Mouse (Mus musculus): ENCODE results near the gene Igsf9. TPM values are rescaled to one million over a fixed set of nuclear protein-coding genes. Genes with fewer than 3 reads are reported as not detected.

Igsf9 gene
- polyA plus RNA-seq, 1 experiment from 2014 or later, result 13.8 TPM

DNA sequence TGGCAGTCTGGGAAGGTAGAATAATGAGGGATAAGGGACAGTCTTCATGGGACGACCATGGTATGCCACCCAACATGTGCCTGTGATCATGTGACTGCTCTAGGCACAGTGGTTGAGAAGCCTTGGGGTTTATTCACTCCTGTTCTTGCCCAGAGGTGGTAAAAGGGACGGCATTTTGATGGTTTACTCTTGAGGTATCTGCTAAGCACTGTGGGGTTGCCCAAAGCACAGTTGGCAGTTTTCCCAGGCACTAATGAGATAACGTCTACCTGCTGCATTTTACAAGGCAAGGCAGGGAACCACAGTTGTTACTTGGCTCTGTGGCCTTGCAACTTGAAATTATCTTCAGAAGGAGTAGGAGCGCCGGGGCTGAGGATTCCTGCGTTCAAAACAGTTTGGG is 58.2 kb downstream of the Igsf9 start:
- H3K9me3 ChIP-seq (ENCODE audit: control insufficient read depth, low read length), result no peaks in the 10 kb centered on the region
- no peak overlapping the region for H3K4me2 ChIP-seq
- DNase-seq (ENCODE audit: low spot score) (no peak), ATAC-seq (replicated peaks; ENCODE audit: low FRiP score) (no peak)
- H3K27ac ChIP-seq (ENCODE audit: low read depth, low read length), result no peak overlapping the region
- no peak overlapping the region for H3K4me3 ChIP-seq (ENCODE audit: low read depth, low read length)
- peaks cover 11% of the 10 kb centered on the region for H3K27me3 ChIP-seq (replicated peaks; ENCODE audit: control insufficient read depth, insufficient read depth, low read length)
- WGBS, result 60% methylated on average over 6 of the region's 6 CpGs
- no peaks in the 10 kb centered on the region for H3K36me3 ChIP-seq (ENCODE audit: control insufficient read depth, insufficient read depth, low read length)
- no peaks in the 10 kb centered on the region for H3K4me1 ChIP-seq (replicated peaks; ENCODE audit: control insufficient read depth, insufficient read depth, low read length)
- no peak overlapping the region for H3K9ac ChIP-seq (ENCODE audit: low read depth, low read length)

- no peak overlapping the region for H3K9ac ChIP-seq (ENCODE audit: low read depth, low read length)
- H3K4me1 ChIP-seq (replicated peaks; ENCODE audit: control insufficient read depth, insufficient read depth, low read length), result no peaks in the 10 kb centered on the region
- DNase-seq (ENCODE audit: low spot score) (no peak), ATAC-seq (replicated peaks; ENCODE audit: low FRiP score) (no peak)
- no peak overlapping the region for H3K4me3 ChIP-seq (ENCODE audit: low read depth, low read length)
- H3K27me3 ChIP-seq (replicated peaks; ENCODE audit: control insufficient read depth, insufficient read depth, low read length), result peaks cover 11% of the 10 kb centered on the region
- H3K4me2 ChIP-seq, result no peak overlapping the region
- no peaks in the 10 kb centered on the region for H3K9me3 ChIP-seq (ENCODE audit: control insufficient read depth, low read length)
- 58% methylated on average over 11 of the region's 11 CpGs for WGBS
- no peaks in the 10 kb centered on the region for H3K36me3 ChIP-seq (ENCODE audit: control insufficient read depth, insufficient read depth, low read length)
- H3K27ac ChIP-seq (ENCODE audit: low read depth, low read length), result no peak overlapping the region
These were observed 58.8 kb downstream of the Igsf9 start for GRCm38 (mm10) chr1:172540283-172540820.

DNA sequence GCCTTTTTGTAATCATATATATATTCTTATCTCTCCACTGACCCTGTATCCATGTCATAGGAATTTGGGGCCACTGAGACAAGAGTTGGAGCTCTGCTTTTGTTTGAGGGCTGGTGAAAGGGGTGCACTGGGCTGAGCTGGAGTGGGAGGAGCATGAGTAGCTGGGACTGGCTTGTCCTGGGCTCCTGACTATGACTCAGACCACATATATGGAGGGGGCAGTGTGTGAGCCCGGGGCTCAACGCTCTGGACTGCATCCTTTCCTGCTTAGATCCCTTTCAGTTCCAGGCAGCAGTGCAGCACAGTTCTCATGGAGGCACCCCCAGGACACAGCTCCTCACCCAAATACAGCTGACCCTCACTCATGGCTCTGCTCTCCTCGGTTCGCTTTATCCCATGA is 64.5 kb downstream of the Igsf9 start:
- H3K36me3 ChIP-seq (ENCODE audit: control insufficient read depth, insufficient read depth, low read length), result no peaks in the 10 kb centered on the region
- no peak overlapping the region for H3K27ac ChIP-seq (ENCODE audit: low read depth, low read length)
- 72% methylated on average over 4 of the region's 4 CpGs for WGBS
- peaks cover 7% of the 10 kb centered on the region; the same call in 1 of the 2 replicates for H3K27me3 ChIP-seq (replicated peaks; ENCODE audit: control insufficient read depth, insufficient read depth, low read length)
- ATAC-seq (replicated peaks; ENCODE audit: low FRiP score), result no peak
- H3K4me1 ChIP-seq (replicated peaks; ENCODE audit: control insufficient read depth, insufficient read depth, low read length), result 0 out of 2 replicates have a peak, but pooled peaks cover 6% of the 10 kb centered on the region
- no peak for DNase-seq (ENCODE audit: low spot score)
- H3K9me3 ChIP-seq (ENCODE audit: control insufficient read depth, low read length), result no peaks in the 10 kb centered on the region
- H3K9ac ChIP-seq (ENCODE audit: low read depth, low read length), result no peak overlapping the region
- no peak overlapping the region for H3K4me3 ChIP-seq (ENCODE audit: low read depth, low read length)
- no peak overlapping the region for H3K4me2 ChIP-seq

Other genes starting within 250 kb of the Igsf9 start
- gene Atp1a4, start 223.4 kb upstream of the Igsf9 start, polyA plus RNA-seq (2014; fragmentation: Nextera tagmentation; extraction: Ambion mirVana), result not detected in 2 replicates
- 32.9 and 33.9 TPM in 2 replicates for gene Igsf8, start 220.1 kb upstream of the Igsf9 start, polyA plus RNA-seq (2014; fragmentation: Nextera tagmentation; extraction: Ambion mirVana)
- 0.16 and 0.22 TPM in 2 replicates for gene Atp1a2, start 183.7 kb upstream of the Igsf9 start, polyA plus RNA-seq (2014; fragmentation: Nextera tagmentation; extraction: Ambion mirVana)
- gene Kcnj9, start 152.5 kb upstream of the Igsf9 start, polyA plus RNA-seq (2014; fragmentation: Nextera tagmentation; extraction: Ambion mirVana), result 0.39 and 0.51 TPM in 2 replicates
- gene Kcnj10, start 140.6 kb upstream of the Igsf9 start, polyA plus RNA-seq (2014; fragmentation: Nextera tagmentation; extraction: Ambion mirVana), result 0.10 TPM in 1 of 2 replicates, not detected in the other
- gene Pigm, start 105.2 kb upstream of the Igsf9 start, polyA plus RNA-seq (2014; fragmentation: Nextera tagmentation; extraction: Ambion mirVana), result 7.7 and 7.8 TPM in 2 replicates
- gene Slamf9, start 6.4 kb upstream of the Igsf9 start, polyA plus RNA-seq (2014; fragmentation: Nextera tagmentation; extraction: Ambion mirVana), result 0.55 and 1.4 TPM in 2 replicates
- gene Tagln2, start 18.3 kb downstream of the Igsf9 start, polyA plus RNA-seq (2014; fragmentation: Nextera tagmentation; extraction: Ambion mirVana), result 248 and 257 TPM in 2 replicates
- 0.77 and 1.4 TPM in 2 replicates for gene Cfap45, start 39.0 kb downstream of the Igsf9 start, polyA plus RNA-seq (2014; fragmentation: Nextera tagmentation; extraction: Ambion mirVana)
- not detected in 2 replicates for gene Vsig8, start 74.2 kb downstream of the Igsf9 start, polyA plus RNA-seq (2014; fragmentation: Nextera tagmentation; extraction: Ambion mirVana)
- gene Slamf8, start 108.8 kb downstream of the Igsf9 start, polyA plus RNA-seq (2014; fragmentation: Nextera tagmentation; extraction: Ambion mirVana), result not detected in 2 replicates
- gene Fcrl6, start 120.8 kb downstream of the Igsf9 start, polyA plus RNA-seq (2014; fragmentation: Nextera tagmentation; extraction: Ambion mirVana), result 0.11 TPM in 1 of 2 replicates, not detected in the other
- gene Dusp23, start 151.2 kb downstream of the Igsf9 start, polyA plus RNA-seq (2014; fragmentation: Nextera tagmentation; extraction: Ambion mirVana), result 6.2 and 8.2 TPM in 2 replicates
- gene Crp, start 216.3 kb downstream of the Igsf9 start, polyA plus RNA-seq (2014; fragmentation: Nextera tagmentation; extraction: Ambion mirVana), result 3.5 and 5.8 TPM in 2 replicates